Mouse (Mus musculus) thymus, adult 2 months (tissue): ENCODE data around the gene Art3.

Experiments used
- CTCF ChIP-seq: fragments of 200-500 bp; IDR thresholded peaks from 2 replicates; pipeline ENCODE4 v1.5.1; 2012; ENCODE audit warnings: mild to moderate bottlenecking, control low read depth, low read length, moderate library complexity, borderline replicate concordance; ENCODE audit not compliant: control insufficient read depth, poor library complexity, insufficient read depth; ENCODE audit errors: extremely low read depth
- POLR2A ChIP-seq: fragments of 200-500 bp; IDR thresholded peaks from 2 replicates; pipeline ENCODE4 v1.6.1; 2012; ENCODE audit warnings: mild to moderate bottlenecking, low read length, control low read depth, moderate library complexity; ENCODE audit not compliant: control insufficient read depth, poor library complexity, insufficient read depth; ENCODE audit errors: extremely low read depth

DNA sequence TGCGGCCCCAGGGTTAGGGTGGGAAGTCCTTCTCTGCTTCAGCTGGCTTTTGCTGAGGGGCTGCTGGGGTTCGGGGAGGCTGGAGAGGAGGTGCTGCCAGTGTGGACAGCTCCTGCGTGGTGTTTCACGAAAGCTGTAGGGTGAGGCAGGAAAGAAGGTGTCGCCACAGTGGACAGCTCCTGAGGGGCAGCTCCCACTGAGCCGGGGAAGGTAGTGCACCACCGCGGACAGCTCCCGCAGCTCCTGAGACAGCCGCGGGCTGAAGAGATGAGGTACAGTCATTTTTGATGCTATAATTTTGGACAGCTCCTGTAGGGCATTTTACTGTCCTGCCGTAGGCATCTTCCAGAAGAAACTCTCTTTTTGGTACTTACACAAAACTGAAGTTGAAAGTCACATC lies 26.4 kb downstream of the Art3 start:
- TF ChIP-seq CTCF (no peak), POLR2A (no peak)
